Mouse (Mus musculus) heart, postnatal 0 days (tissue): ENCODE measurements around the gene Trak1.

Experiments used
- CTCF ChIP-seq: IDR thresholded peaks from 2 replicates; pipeline ENCODE4 v1.5.1; 2016; ENCODE audit warnings: antibody characterized with exemption, control low read depth, low read depth
- EP300 ChIP-seq: IDR thresholded peaks from 2 replicates; pipeline ENCODE4 v1.6.1; 2016; ENCODE audit warnings: antibody characterized with exemption, low read depth

DNA sequence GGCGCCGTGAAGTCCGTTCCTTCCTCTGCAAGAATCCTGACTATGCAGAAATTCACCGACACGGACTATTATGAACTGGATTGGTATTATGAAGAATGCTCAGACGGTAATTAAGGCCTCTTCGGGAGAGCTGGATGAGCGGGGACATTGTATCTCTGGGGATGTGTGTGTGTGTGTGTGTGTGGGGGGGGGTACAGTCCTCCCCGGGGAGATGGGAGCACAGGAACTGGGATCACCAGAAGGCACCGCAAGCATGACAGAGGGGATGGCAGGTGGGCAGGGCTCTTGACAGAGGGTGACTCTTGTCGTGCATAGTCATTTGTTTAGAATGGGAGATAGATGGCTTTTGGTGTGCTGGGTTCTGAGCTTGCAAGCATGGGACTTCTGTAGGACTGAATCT is 106.4 kb downstream of the Trak1 start:
- TF ChIP-seq CTCF, result no peak
- no peak for TF ChIP-seq EP300
